Mouse (Mus musculus) heart, adult 10 weeks (tissue): ENCODE results near the gene Rhox2b. TPM values are rescaled to one million over a fixed set of nuclear protein-coding genes. Genes with fewer than 3 reads are reported as not detected.

Experiments used
- polyA plus RNA-seq: library from polyadenylated mRNA; stranded (reverse); fragments of 350-450 nt; fragmentation: Illumina TruSeq; extraction: RNeasy Lipid Tissue Mini Kit (QIAGEN cat#74804); gene quantifications from one replicate; pipeline ENCODE4 v1.2.3, GENCODE M21; 2014; ENCODE audit warnings: low read depth, low replicate concordance

The Rhox2b gene
- not detected for polyA plus RNA-seq

DNA sequence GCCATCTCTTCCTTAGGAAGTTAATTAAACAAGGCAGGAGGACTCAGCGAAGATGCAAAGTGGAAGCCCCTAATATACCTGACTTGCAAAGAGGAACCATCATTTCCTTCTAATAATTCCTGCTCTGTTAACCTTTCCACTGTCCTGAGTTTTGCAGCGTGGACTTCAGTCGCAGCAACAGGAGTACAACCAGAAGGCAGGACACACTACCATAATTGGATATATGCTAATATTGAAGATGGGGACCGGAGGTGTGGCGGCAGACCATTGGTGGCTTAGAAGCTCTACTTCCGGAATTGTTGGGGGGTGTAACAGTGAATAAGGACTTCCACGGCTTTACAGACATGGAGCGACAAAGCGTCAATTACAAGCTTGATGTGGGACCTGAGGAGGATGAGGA is at the start of gene Rhox2b:
Gene Rhox2b (plus strand): TSS at position 301 of the 400 bp plus-strand sequence.

DNA sequence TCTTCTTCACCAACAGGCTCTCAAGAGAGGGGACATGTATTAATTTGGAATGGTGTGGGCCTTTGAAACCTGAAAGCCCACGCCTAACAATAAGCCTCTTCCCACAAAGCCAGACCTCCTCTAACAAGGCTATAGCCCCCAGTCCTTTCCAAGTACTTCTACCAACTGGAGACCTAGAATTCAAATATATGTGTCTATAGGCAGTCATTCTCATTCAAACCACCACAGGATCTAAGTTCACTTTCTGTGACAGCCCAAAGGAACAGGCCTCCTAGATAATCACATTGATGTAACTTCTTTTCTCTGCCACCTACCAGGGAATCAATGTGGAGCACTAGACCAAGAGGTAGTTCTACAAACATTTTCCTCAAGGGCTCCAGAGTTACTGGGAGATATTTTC is 32.1 kb upstream of the Rhox2b start, which contains the start of gene Rhox3a2:
Gene Rhox3a2 (plus strand): TSS at position 301 of the 400 bp plus-strand sequence.

DNA sequence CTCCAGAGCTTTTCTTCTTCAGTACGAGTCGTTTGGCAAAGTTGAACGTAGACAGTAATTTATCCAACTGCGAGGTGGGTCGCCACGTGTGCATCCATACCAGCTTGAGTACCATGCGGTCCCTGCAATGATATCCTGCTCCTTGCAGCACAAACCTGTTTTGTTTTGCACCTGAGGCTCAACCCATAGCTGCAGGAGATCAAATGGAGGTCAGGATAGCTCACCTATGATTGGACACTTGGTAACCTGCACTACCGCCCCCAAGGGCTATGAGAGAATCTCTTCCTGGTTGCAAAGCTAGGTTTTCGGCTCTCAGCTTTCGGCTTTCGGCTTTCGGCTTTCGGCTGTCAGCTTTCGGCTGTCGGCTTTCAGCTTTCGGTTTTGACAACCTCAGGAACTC is 21.3 kb upstream of the Rhox2b start, which contains the start of gene Rhox4a2:
Gene Rhox4a2 (plus strand): TSS at position 301 of the 400 bp plus-strand sequence.

DNA sequence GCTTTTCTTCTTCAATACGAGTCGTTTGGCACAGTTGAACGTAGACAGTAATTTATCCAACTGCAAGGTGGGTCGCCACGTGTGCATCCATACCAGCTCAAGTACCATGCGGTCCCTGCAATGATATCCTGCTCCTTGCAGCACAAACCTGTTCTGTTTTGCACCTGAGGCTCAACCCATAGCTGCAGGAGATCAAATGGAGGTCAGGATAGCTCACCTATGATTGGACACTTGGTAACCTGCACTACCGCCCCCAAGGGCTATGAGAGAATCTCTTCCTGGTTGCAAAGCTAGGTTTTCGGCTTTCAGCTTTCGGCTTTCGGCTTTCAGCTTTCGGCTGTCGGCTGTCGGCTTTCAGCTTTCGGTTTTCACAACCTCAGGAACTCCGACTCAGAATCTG is 20.3 kb downstream of the Rhox2b start, which contains the start of gene Rhox4b:
Gene Rhox4b (plus strand): TSS at position 301 of the 400 bp plus-strand sequence.

DNA sequence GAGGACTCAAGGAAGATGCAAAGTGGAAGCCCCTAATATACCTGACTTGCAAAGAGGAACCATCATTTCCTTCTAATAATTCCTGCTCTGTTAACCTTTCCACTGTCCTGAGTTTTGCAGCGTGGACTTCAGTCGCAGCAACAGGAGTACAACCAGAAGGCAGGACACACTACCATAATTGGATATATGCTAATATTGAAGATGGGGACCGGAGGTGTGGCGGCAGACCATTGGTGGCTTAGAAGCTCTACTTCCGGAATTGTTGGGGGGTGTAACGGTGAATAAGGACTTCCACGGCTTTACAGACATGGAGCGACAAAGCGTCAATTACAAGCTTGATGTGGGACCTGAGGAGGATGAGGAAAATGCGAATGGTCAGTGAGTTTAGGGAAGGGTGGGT is 41.5 kb downstream of the Rhox2b start, which contains the start of gene Rhox2c:
Gene Rhox2c (plus strand): TSS at position 301 of the 400 bp plus-strand sequence.

DNA sequence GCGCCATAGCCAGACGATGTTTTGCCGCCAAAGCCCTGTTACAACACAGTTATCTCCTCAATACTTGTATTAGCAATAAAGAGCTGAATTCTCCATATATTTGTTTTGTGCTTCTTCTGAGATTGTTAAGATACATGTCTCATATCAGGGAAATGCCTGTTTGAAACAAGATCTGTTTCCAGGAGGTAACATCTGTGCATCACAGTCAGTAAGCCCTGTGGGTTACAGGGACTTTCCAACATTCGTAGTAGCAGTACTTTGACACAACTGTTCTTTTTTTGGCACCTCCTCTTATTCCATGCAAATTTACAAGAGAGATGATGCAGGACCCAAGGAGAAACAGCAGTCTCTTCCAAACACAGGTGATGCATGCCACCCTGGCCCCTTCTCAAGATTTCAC is 46.4 kb downstream of the Rhox2b start, which contains the start of gene Rhox3c:
Gene Rhox3c (plus strand): TSS at position 301 of the 400 bp plus-strand sequence.

Other genes starting within 250 kb of the Rhox2b start
- not detected for gene Akap14, start 243.2 kb upstream of the Rhox2b start, polyA plus RNA-seq
- 1,300 TPM for gene Ndufa1, start 220.9 kb upstream of the Rhox2b start, polyA plus RNA-seq
- 3.8 TPM for gene Rnf113a1, start 220.8 kb upstream of the Rhox2b start, polyA plus RNA-seq
- gene Gm9, start 201.0 kb upstream of the Rhox2b start, polyA plus RNA-seq: not detected
- gene Rhox1, start 189.8 kb upstream of the Rhox2b start, polyA plus RNA-seq: not detected
- not detected for gene Rhox2a, start 167.1 kb upstream of the Rhox2b start, polyA plus RNA-seq
- gene Rhox3a, start 162.1 kb upstream of the Rhox2b start, polyA plus RNA-seq: not detected
- not detected for gene Rhox4a, start 146.7 kb upstream of the Rhox2b start, polyA plus RNA-seq
- not detected for gene Rhox3a2, start 32.0 kb upstream of the Rhox2b start, polyA plus RNA-seq
- not detected for gene Rhox4a2, start 21.2 kb upstream of the Rhox2b start, polyA plus RNA-seq
- gene Rhox4b, start 20.4 kb downstream of the Rhox2b start, polyA plus RNA-seq: not detected
- not detected for gene Rhox2c, start 41.6 kb downstream of the Rhox2b start, polyA plus RNA-seq
- not detected for gene Rhox3c, start 46.5 kb downstream of the Rhox2b start, polyA plus RNA-seq
- not detected for gene Rhox4c, start 68.3 kb downstream of the Rhox2b start, polyA plus RNA-seq
- not detected for gene Rhox2d, start 81.4 kb downstream of the Rhox2b start, polyA plus RNA-seq
- gene Rhox4d, start 102.3 kb downstream of the Rhox2b start, polyA plus RNA-seq: not detected
- not detected for gene Rhox2e, start 118.4 kb downstream of the Rhox2b start, polyA plus RNA-seq
- gene Rhox3e, start 130.0 kb downstream of the Rhox2b start, polyA plus RNA-seq: not detected
- not detected for gene Rhox4e, start 145.3 kb downstream of the Rhox2b start, polyA plus RNA-seq
- gene Rhox2f, start 159.3 kb downstream of the Rhox2b start, polyA plus RNA-seq: not detected
- gene Rhox3f, start 168.9 kb downstream of the Rhox2b start, polyA plus RNA-seq: not detected
- gene Rhox4f, start 195.6 kb downstream of the Rhox2b start, polyA plus RNA-seq: not detected
- not detected for gene Rhox3g, start 216.5 kb downstream of the Rhox2b start, polyA plus RNA-seq
- not detected for gene Rhox2g, start 231.4 kb downstream of the Rhox2b start, polyA plus RNA-seq
- gene Rhox4g, start 239.3 kb downstream of the Rhox2b start, polyA plus RNA-seq: not detected